Mouse (Mus musculus): ENCODE data around the gene Gm42372.

The Gm42372 gene

DNA sequence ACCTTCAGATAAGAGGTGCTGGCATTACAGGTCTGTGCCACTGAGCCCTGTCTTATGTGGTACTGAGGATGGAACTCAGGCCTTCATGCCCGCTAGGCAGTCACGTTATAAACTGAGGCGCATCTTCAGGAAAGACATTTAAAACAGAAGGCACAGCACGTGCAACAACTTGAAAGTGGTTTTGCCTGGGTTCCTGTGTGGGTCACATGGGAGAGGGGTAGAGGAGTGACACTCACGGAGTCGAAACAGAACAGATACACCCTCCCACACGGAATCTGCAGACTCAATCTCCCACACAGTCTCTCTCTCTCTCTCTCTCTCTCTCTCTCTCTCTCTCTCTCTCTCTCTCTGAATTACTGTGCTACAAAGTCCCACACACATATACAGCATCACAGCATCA is 47.4 kb downstream of the Gm42372 start:
- 40% methylated on average over 7 of the region's 7 CpGs for WGBS

All from cerebral cortex, adult 2 months (tissue).